In the genomic region with DNA sequence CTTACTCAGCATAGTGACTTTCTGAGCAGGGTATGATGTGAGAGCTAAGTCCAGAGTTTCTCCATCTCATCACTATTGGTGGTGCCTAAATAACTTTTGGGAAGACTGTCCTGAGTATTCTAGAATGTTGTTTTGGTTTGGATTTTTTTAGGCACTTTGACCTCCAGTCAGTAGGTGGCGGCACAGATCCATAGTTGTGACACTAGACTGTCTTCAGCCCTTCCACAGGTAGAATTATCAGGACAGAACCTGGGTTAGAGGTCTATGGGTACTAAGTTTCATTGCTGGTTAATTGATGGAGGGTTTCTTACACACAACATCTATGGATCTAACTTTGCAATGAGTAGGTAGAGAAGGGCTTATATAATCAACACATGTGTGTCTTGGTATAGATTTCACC, we compare ENCODE assay signal across 9 mouse cellular contexts. TPM values are rescaled to one million over a fixed set of nuclear protein-coding genes. Genes with fewer than 3 reads are reported as not detected.
DNase-seq lines count a peak whose midpoint lies in the region; ATAC-seq and TF ChIP-seq lines count a peak whose summit lies in the region.
"Had no signal": no experiment of that assay in that cellular context is flagged by ENCODE, and none has a peak within 500 bp of the region (broad histone marks: within the 10 kb centered on the region; RNA-seq: fewer than 3 reads in every experiment).

No protein-coding gene starts in this region.

- no peaks in the 10 kb centered on the region for H3K36me3 ChIP-seq in hindbrain, postnatal 0 days (ENCODE audit: insufficient read depth, low read length)
- H3K36me3 ChIP-seq in hindbrain, embryonic 13.5 days = no peaks in the 10 kb centered on the region
- no peaks in the 10 kb centered on the region for H3K36me3 ChIP-seq in midbrain, postnatal 0 days (ENCODE audit: insufficient read depth, low read length)
- H3K36me3 ChIP-seq in midbrain, embryonic 16.5 days (ENCODE audit: control insufficient read depth, insufficient read depth, low read length) = no peaks in the 10 kb centered on the region

- no peak overlapping the region for H3K27ac ChIP-seq in hindbrain, postnatal 0 days
- H3K27ac ChIP-seq in hindbrain, embryonic 13.5 days = no peak overlapping the region
- H3K27ac ChIP-seq in midbrain, postnatal 0 days (ENCODE audit: low read depth, low read length) = no peak overlapping the region
- H3K27ac ChIP-seq in midbrain, embryonic 16.5 days (ENCODE audit: low read length) = no peak overlapping the region

- H3K27me3 ChIP-seq in hindbrain, postnatal 0 days (ENCODE audit: insufficient read depth, low read length) = no peaks in the 10 kb centered on the region
- H3K27me3 ChIP-seq in hindbrain, embryonic 13.5 days = no peaks in the 10 kb centered on the region
- H3K27me3 ChIP-seq in midbrain, postnatal 0 days (ENCODE audit: insufficient read depth, low read length) = no peaks in the 10 kb centered on the region
- H3K27me3 ChIP-seq in midbrain, embryonic 16.5 days (ENCODE audit: control insufficient read depth, insufficient read depth, low read depth, low read length) = no peaks in the 10 kb centered on the region

- no peak overlapping the region for H3K4me2 ChIP-seq in hindbrain, postnatal 0 days (ENCODE audit: low read depth, low read length)
- H3K4me2 ChIP-seq in hindbrain, embryonic 13.5 days = no peak overlapping the region
- no peak overlapping the region for H3K4me2 ChIP-seq in midbrain, postnatal 0 days (ENCODE audit: low read depth, low read length, poor library complexity, severe bottlenecking)
- no peak overlapping the region for H3K4me2 ChIP-seq in midbrain, embryonic 16.5 days (ENCODE audit: low read length)

- no peaks in the 10 kb centered on the region for H3K4me1 ChIP-seq in hindbrain, postnatal 0 days (ENCODE audit: insufficient read depth, low read length)
- H3K4me1 ChIP-seq in hindbrain, embryonic 13.5 days (replicated peaks) = no peaks in the 10 kb centered on the region
- no peaks in the 10 kb centered on the region for H3K4me1 ChIP-seq in midbrain, postnatal 0 days (ENCODE audit: insufficient read depth, low read length)
- H3K4me1 ChIP-seq in midbrain, embryonic 16.5 days (ENCODE audit: control insufficient read depth, insufficient read depth, low read length) = no peaks in the 10 kb centered on the region

- 60% methylated on average over 1 of the region's 1 CpGs for WGBS in hindbrain, postnatal 0 days
- 72% methylated on average over 1 of the region's 1 CpGs for WGBS in hindbrain, embryonic 13.5 days
- WGBS in midbrain, postnatal 0 days = 63% methylated on average over 1 of the region's 1 CpGs
- 74% methylated on average over 1 of the region's 1 CpGs for WGBS in midbrain, embryonic 16.5 days

- H3K9ac ChIP-seq in hindbrain, postnatal 0 days (replicated peaks; ENCODE audit: low read length) = no peak overlapping the region
- no peak overlapping the region for H3K9ac ChIP-seq in hindbrain, embryonic 13.5 days
- no peak overlapping the region for H3K9ac ChIP-seq in midbrain, postnatal 0 days (replicated peaks; ENCODE audit: low read length, poor library complexity, severe bottlenecking)
- H3K9ac ChIP-seq in midbrain, embryonic 16.5 days (ENCODE audit: low read depth, low read length) = no peak overlapping the region

- peak; percentile 66 for DNase-seq in hindbrain, postnatal 0 days (ENCODE audit: low spot score)
- peak; percentile 67 for DNase-seq in midbrain, postnatal 0 days (ENCODE audit: low spot score)
- DNase-seq in brain, adult 2 months (ENCODE audit: low read depth, low spot score) = peak; percentile 72
- no peak for DNase-seq in heart, adult 8-10 months (ENCODE audit: low spot score)

- ATAC-seq in hindbrain, postnatal 0 days = no peak
- no peak for ATAC-seq in hindbrain, embryonic 13.5 days (ENCODE audit: low FRiP score)
- ATAC-seq in midbrain, postnatal 0 days (ENCODE audit: low FRiP score) = no peak
- no peak for ATAC-seq in midbrain, embryonic 16.5 days
- ATAC-seq in megakaryocyte progenitor cell, adult 5-6 weeks (replicated peaks; ENCODE audit: poor library complexity) = peak; percentile 63
- ATAC-seq in megakaryocyte-erythroid progenitor cell, adult 5-6 weeks (replicated peaks; ENCODE audit: low FRiP score, low TSS enrichment, poor library complexity, severe bottlenecking) = no peak

- H3K4me3 ChIP-seq in hindbrain, postnatal 0 days (ENCODE audit: low read length) = no peak overlapping the region
- no peak overlapping the region for H3K4me3 ChIP-seq in hindbrain, embryonic 13.5 days
- no peak overlapping the region for H3K4me3 ChIP-seq in midbrain, postnatal 0 days (ENCODE audit: low read depth, low read length)
- H3K4me3 ChIP-seq in midbrain, embryonic 16.5 days (ENCODE audit: low read depth, low read length) = no peak overlapping the region
- H3K4me3 ChIP-seq: myocyte had no signal

- TF ChIP-seq CTCF in hindbrain, postnatal 0 days (IDR thresholded peaks at IDR 0.05; ENCODE audit: low read depth) = peak; percentile 81
- TF ChIP-seq CTCF in midbrain, postnatal 0 days (IDR thresholded peaks at IDR 0.05) = peak; percentile 86

- no peaks in the 10 kb centered on the region for H3K9me3 ChIP-seq in hindbrain, postnatal 0 days (ENCODE audit: low read length)
- H3K9me3 ChIP-seq in hindbrain, embryonic 13.5 days = no peaks in the 10 kb centered on the region
- H3K9me3 ChIP-seq in midbrain, postnatal 0 days (ENCODE audit: low read length) = no peaks in the 10 kb centered on the region
- no peaks in the 10 kb centered on the region for H3K9me3 ChIP-seq in midbrain, embryonic 16.5 days (replicated peaks; ENCODE audit: control insufficient read depth, low read length, poor library complexity, severe bottlenecking)

RNA-seq across cellular contexts. Expression of gene Kctd3, which starts 20.6 kb away (rescaled TPM):
- 65.0 and 73.8 TPM in 2 replicates for total RNA-seq in hindbrain, postnatal 0 days (2014; rRNA removed)
- polyA plus RNA-seq in hindbrain, postnatal 0 days (2015; fragmentation: Nextera tagmentation; extraction: Ambion mirVana) = 40.7 and 45.4 TPM in 2 replicates
- polyA plus RNA-seq in hindbrain, embryonic 13.5 days (2015; fragmentation: Nextera tagmentation; extraction: Ambion mirVana) = 34.4 and 36.2 TPM in 2 replicates
- total RNA-seq in midbrain, postnatal 0 days (2014; rRNA removed) = 86.8 and 90.4 TPM in 2 replicates
- 47.4 and 47.7 TPM in 2 replicates for polyA plus RNA-seq in midbrain, postnatal 0 days (2015; fragmentation: Nextera tagmentation; extraction: Ambion mirVana)
- 48.5 and 49.6 TPM in 2 replicates for polyA plus RNA-seq in midbrain, embryonic 16.5 days (2015; fragmentation: Nextera tagmentation; extraction: Ambion mirVana)
- total RNA-seq in megakaryocyte progenitor cell, adult 5-6 weeks (2015) = 9.7 and 11.1 TPM in 2 replicates
- 13.6 and 17.8 TPM in 2 replicates for total RNA-seq in megakaryocyte progenitor cell, adult 5-6 weeks (2017)
- total RNA-seq in megakaryocyte-erythroid progenitor cell, adult 5-6 weeks (2014; fragmentation: Nextera tagmentation) = 25.1 and 27.4 TPM in 2 replicates
- total RNA-seq in megakaryocyte-erythroid progenitor cell, adult 5-6 weeks (2017) = 17.7 and 37.2 TPM in 2 replicates
- total RNA-seq in heart, adult 8-10 months (2022) = 10 to 100 TPM; 10.9 to 15.4 (median 13.6) TPM
